Mouse (Mus musculus): ENCODE results near the gene Birc2. TPM values are rescaled to one million over a fixed set of nuclear protein-coding genes. Genes with fewer than 3 reads are reported as not detected.

Birc2 gene
- polyA plus RNA-seq, 1 experiment from 2014 or later: 45.9 TPM

- no peaks in the 10 kb centered on the region for H3K4me1 ChIP-seq (ENCODE audit: control insufficient read depth, insufficient read depth, low read length)
- H3K4me2 ChIP-seq (ENCODE audit: low read depth, low read length): peak overlapping the region; percentile 67
- peak; percentile 66 for DNase-seq (ENCODE audit: low spot score)
- peak overlapping the region; percentile 49 for H3K4me3 ChIP-seq (ENCODE audit: low read depth, low read length)
- peak overlapping the region; percentile 83 for H3K27ac ChIP-seq (replicated peaks; ENCODE audit: low read depth, low read length)
- H3K36me3 ChIP-seq (replicated peaks; ENCODE audit: control insufficient read depth, insufficient read depth, low read depth, low read length): no peaks in the 10 kb centered on the region; the same call in 1 of the 2 replicates
- peak overlapping the region; percentile 83 for H3K9ac ChIP-seq (replicated peaks; ENCODE audit: low read length)
- under 1% methylated on average over 16 of the region's 16 CpGs for WGBS
- H3K9me3 ChIP-seq (replicated peaks; ENCODE audit: control insufficient read depth, low read length): no peaks in the 10 kb centered on the region
- no peaks in the 10 kb centered on the region for H3K27me3 ChIP-seq (ENCODE audit: control insufficient read depth, insufficient read depth, low read length)
- peak; percentile 45 for ATAC-seq (replicated peaks; ENCODE audit: insufficient number of reproducible peaks, low FRiP score, low TSS enrichment, low read depth)
Observed at GRCm38 (mm10) chr9:7836331-7836730, 533 bp downstream of the Birc2 start.

- H3K4me2 ChIP-seq (ENCODE audit: low read depth, low read length): no peak overlapping the region
- no peak overlapping the region for H3K27ac ChIP-seq (replicated peaks; ENCODE audit: low read depth, low read length)
- ATAC-seq (replicated peaks; ENCODE audit: insufficient number of reproducible peaks, low FRiP score, low TSS enrichment, low read depth) (no peak), DNase-seq (ENCODE audit: low spot score) (no peak)
- H3K4me3 ChIP-seq (ENCODE audit: low read depth, low read length): no peak overlapping the region
- no peaks in the 10 kb centered on the region; the same call in 1 of the 2 replicates for H3K36me3 ChIP-seq (replicated peaks; ENCODE audit: control insufficient read depth, insufficient read depth, low read depth, low read length)
- 84% methylated on average over 1 of the region's 1 CpGs for WGBS
- no peak overlapping the region for H3K9ac ChIP-seq (replicated peaks; ENCODE audit: low read length)
- no peaks in the 10 kb centered on the region for H3K9me3 ChIP-seq (replicated peaks; ENCODE audit: control insufficient read depth, low read length)
- H3K27me3 ChIP-seq (ENCODE audit: control insufficient read depth, insufficient read depth, low read length): no peaks in the 10 kb centered on the region
- H3K4me1 ChIP-seq (ENCODE audit: control insufficient read depth, insufficient read depth, low read length): no peaks in the 10 kb centered on the region
Observed at GRCm38 (mm10) chr9:7835302-7835701, 1.6 kb downstream of the Birc2 start.

- no peak overlapping the region for H3K4me3 ChIP-seq (ENCODE audit: low read depth, low read length)
- H3K27me3 ChIP-seq (ENCODE audit: control insufficient read depth, insufficient read depth, low read length): no peaks in the 10 kb centered on the region
- ATAC-seq (replicated peaks; ENCODE audit: insufficient number of reproducible peaks, low FRiP score, low TSS enrichment, low read depth) (no peak), DNase-seq (ENCODE audit: low spot score) (no peak)
- no peak overlapping the region for H3K27ac ChIP-seq (replicated peaks; ENCODE audit: low read depth, low read length)
- H3K9ac ChIP-seq (replicated peaks; ENCODE audit: low read length): no peak overlapping the region
- H3K4me1 ChIP-seq (ENCODE audit: control insufficient read depth, insufficient read depth, low read length): no peaks in the 10 kb centered on the region
- no peaks in the 10 kb centered on the region; the same call in 1 of the 2 replicates for H3K36me3 ChIP-seq (replicated peaks; ENCODE audit: control insufficient read depth, insufficient read depth, low read depth, low read length)
- H3K9me3 ChIP-seq (replicated peaks; ENCODE audit: control insufficient read depth, low read length): no peaks in the 10 kb centered on the region
- WGBS: 91% methylated on average over 6 of the region's 6 CpGs
- H3K4me2 ChIP-seq (ENCODE audit: low read depth, low read length): no peak overlapping the region
Observed at GRCm38 (mm10) chr9:7833421-7833820, 3.4 kb downstream of the Birc2 start.

- H3K9me3 ChIP-seq (replicated peaks; ENCODE audit: control insufficient read depth, low read length): no peaks in the 10 kb centered on the region
- H3K4me1 ChIP-seq (ENCODE audit: control insufficient read depth, insufficient read depth, low read length): no peaks in the 10 kb centered on the region
- H3K4me2 ChIP-seq (ENCODE audit: low read depth, low read length): no peak overlapping the region
- 87% methylated on average over 9 of the region's 9 CpGs for WGBS
- H3K36me3 ChIP-seq (replicated peaks; ENCODE audit: control insufficient read depth, insufficient read depth, low read depth, low read length): no peaks in the 10 kb centered on the region; the same call in 1 of the 2 replicates
- ATAC-seq (replicated peaks; ENCODE audit: insufficient number of reproducible peaks, low FRiP score, low TSS enrichment, low read depth): no peak
- H3K4me3 ChIP-seq (ENCODE audit: low read depth, low read length): no peak overlapping the region
- no peak overlapping the region for H3K27ac ChIP-seq (replicated peaks; ENCODE audit: low read depth, low read length)
- H3K9ac ChIP-seq (replicated peaks; ENCODE audit: low read length): no peak overlapping the region
- no peaks in the 10 kb centered on the region for H3K27me3 ChIP-seq (ENCODE audit: control insufficient read depth, insufficient read depth, low read length)
- DNase-seq (ENCODE audit: low spot score): no peak
Observed at GRCm38 (mm10) chr9:7829531-7830528, 7.0 kb downstream of the Birc2 start.

- Histone ChIP-seq H3K36me3 (replicated peaks; ENCODE audit: control insufficient read depth, insufficient read depth, low read depth, low read length) (no peaks in the 10 kb centered on the region; the same call in 1 of the 2 replicates), H3K4me1 (ENCODE audit: control insufficient read depth, insufficient read depth, low read length) (no peaks in the 10 kb centered on the region), H3K9ac (replicated peaks; ENCODE audit: low read length) (no peak overlapping the region), H3K27me3 (ENCODE audit: control insufficient read depth, insufficient read depth, low read length) (no peaks in the 10 kb centered on the region), H3K27ac (replicated peaks; ENCODE audit: low read depth, low read length) (no peak overlapping the region), H3K4me3 (ENCODE audit: low read depth, low read length) (no peak overlapping the region), H3K4me2 (ENCODE audit: low read depth, low read length) (no peak overlapping the region), H3K9me3 (replicated peaks; ENCODE audit: control insufficient read depth, low read length) (no peaks in the 10 kb centered on the region)
- ATAC-seq (replicated peaks; ENCODE audit: insufficient number of reproducible peaks, low FRiP score, low TSS enrichment, low read depth): no peak
- WGBS: 92% methylated on average over 4 of the region's 4 CpGs
- DNase-seq (ENCODE audit: low spot score): no peak
Observed at GRCm38 (mm10) chr9:7828706-7829105, 8.2 kb downstream of the Birc2 start.

GRCm38 (mm10) chr9:7824916-7825315, 11.9 kb downstream of the Birc2 start:
- Histone ChIP-seq H3K9ac (replicated peaks; ENCODE audit: low read length) (no peak overlapping the region), H3K27me3 (ENCODE audit: control insufficient read depth, insufficient read depth, low read length) (no peaks in the 10 kb centered on the region), H3K27ac (replicated peaks; ENCODE audit: low read depth, low read length) (no peak overlapping the region), H3K4me3 (ENCODE audit: low read depth, low read length) (no peak overlapping the region), H3K9me3 (replicated peaks; ENCODE audit: control insufficient read depth, low read length) (no peaks in the 10 kb centered on the region), H3K36me3 (replicated peaks; ENCODE audit: control insufficient read depth, insufficient read depth, low read depth, low read length) (no peaks in the 10 kb centered on the region; the same call in none of the 2 replicates), H3K4me1 (ENCODE audit: control insufficient read depth, insufficient read depth, low read length) (no peaks in the 10 kb centered on the region), H3K4me2 (ENCODE audit: low read depth, low read length) (no peak overlapping the region)
- ATAC-seq (replicated peaks; ENCODE audit: insufficient number of reproducible peaks, low FRiP score, low TSS enrichment, low read depth) (no peak), DNase-seq (ENCODE audit: low spot score) (no peak)
- WGBS: 93% methylated on average over 5 of the region's 5 CpGs

- no peaks in the 10 kb centered on the region for H3K4me1 ChIP-seq (ENCODE audit: control insufficient read depth, insufficient read depth, low read length)
- no peak overlapping the region for H3K27ac ChIP-seq (replicated peaks; ENCODE audit: low read depth, low read length)
- 69% methylated on average over 3 of the region's 3 CpGs for WGBS
- no peak overlapping the region for H3K9ac ChIP-seq (replicated peaks; ENCODE audit: low read length)
- H3K27me3 ChIP-seq (ENCODE audit: control insufficient read depth, insufficient read depth, low read length): no peaks in the 10 kb centered on the region
- DNase-seq (ENCODE audit: low spot score) (no peak), ATAC-seq (replicated peaks; ENCODE audit: insufficient number of reproducible peaks, low FRiP score, low TSS enrichment, low read depth) (no peak)
- no peaks in the 10 kb centered on the region for H3K9me3 ChIP-seq (replicated peaks; ENCODE audit: control insufficient read depth, low read length)
- H3K4me2 ChIP-seq (ENCODE audit: low read depth, low read length): no peak overlapping the region
- H3K4me3 ChIP-seq (ENCODE audit: low read depth, low read length): no peak overlapping the region
- H3K36me3 ChIP-seq (replicated peaks; ENCODE audit: control insufficient read depth, insufficient read depth, low read depth, low read length): no peaks in the 10 kb centered on the region; the same call in none of the 2 replicates
Observed at GRCm38 (mm10) chr9:7822758-7823157, 14.1 kb downstream of the Birc2 start.

- no peak overlapping the region for H3K4me3 ChIP-seq (ENCODE audit: low read depth, low read length)
- DNase-seq (ENCODE audit: low spot score) (no peak), ATAC-seq (replicated peaks; ENCODE audit: insufficient number of reproducible peaks, low FRiP score, low TSS enrichment, low read depth) (0 out of 2 replicates have a peak, but pooled peaks have one; percentile 39)
- H3K36me3 ChIP-seq (replicated peaks; ENCODE audit: control insufficient read depth, insufficient read depth, low read depth, low read length): no peaks in the 10 kb centered on the region
- H3K9ac ChIP-seq (replicated peaks; ENCODE audit: low read length): no peak overlapping the region
- 77% methylated on average over 3 of the region's 5 CpGs for WGBS
- H3K27me3 ChIP-seq (ENCODE audit: control insufficient read depth, insufficient read depth, low read length): no peaks in the 10 kb centered on the region
- H3K27ac ChIP-seq (replicated peaks; ENCODE audit: low read depth, low read length): no peak overlapping the region
- no peaks in the 10 kb centered on the region for H3K9me3 ChIP-seq (replicated peaks; ENCODE audit: control insufficient read depth, low read length)
- no peak overlapping the region for H3K4me2 ChIP-seq (ENCODE audit: low read depth, low read length)
- H3K4me1 ChIP-seq (ENCODE audit: control insufficient read depth, insufficient read depth, low read length): no peaks in the 10 kb centered on the region
Observed at GRCm38 (mm10) chr9:7805101-7805506, 31.8 kb downstream of the Birc2 start.
